Mouse (Mus musculus) ES-E14 (cell line): ENCODE results near the gene Ocm. TPM values are rescaled to one million over a fixed set of nuclear protein-coding genes. Genes with fewer than 3 reads are reported as not detected.

Experiments
- DNase-seq: peaks from one replicate; pipeline ENCODE4 v3.0.0-alpha.2; 2013; ENCODE audit warnings: low read depth, low spot score
- H3K27ac ChIP-seq: 2 replicates; pipeline ENCODE4 v1.5.1; 2012; ENCODE audit warnings: low read depth, mild to moderate bottlenecking, low read length, moderate library complexity, mixed read lengths; ENCODE audit not compliant: poor library complexity, insufficient read depth, severe bottlenecking
- H3K36me3 ChIP-seq: 2 replicates; pipeline ENCODE4 v1.6.1; 2012; ENCODE audit warnings: mild to moderate bottlenecking, low read length, moderate library complexity, mixed read lengths; ENCODE audit not compliant: control insufficient read depth, poor library complexity, insufficient read depth, severe bottlenecking
- H3K4me1 ChIP-seq, 2 experiments: fragments of 150-350 bp in 1 of 2; sonication (generic) in 1 of 2; 2 replicates each; pipeline ENCODE4 v1.6.1; 2012; ENCODE audit warnings: low read length in 2 of 2, mild to moderate bottlenecking in 1 of 2, mixed read lengths in 1 of 2; ENCODE audit not compliant: control insufficient read depth in 2 of 2, insufficient read depth in 2 of 2, poor library complexity in 1 of 2
- H3K4me3 ChIP-seq, 2 experiments: fragments of 150-350 bp in 1 of 2; sonication (generic) in 1 of 2; 2 replicates each; pipeline ENCODE4 v1.5.1; 2012; ENCODE audit warnings: low read length in 2 of 2, low read depth in 1 of 2, mild to moderate bottlenecking in 1 of 2, mixed read lengths in 1 of 2; ENCODE audit not compliant: insufficient read depth in 1 of 2, poor library complexity in 1 of 2, severe bottlenecking in 1 of 2
- H3K9ac ChIP-seq: 2 replicates; pipeline ENCODE4 v1.6.1; 2012; ENCODE audit warnings: low read depth, mild to moderate bottlenecking, low read length, mixed read lengths; ENCODE audit not compliant: poor library complexity, insufficient read depth, severe bottlenecking
- H3K9me3 ChIP-seq: fragments of 150-350 bp; sonication (generic); 2 replicates; pipeline ENCODE4 v1.6.1; 2012; ENCODE audit warnings: low read depth, mild to moderate bottlenecking, low read length; ENCODE audit not compliant: control insufficient read depth, insufficient read depth
- CHD2 ChIP-seq: IDR thresholded peaks from 2 replicates; pipeline ENCODE4 v1.6.1; 2014; ENCODE audit warnings: mild to moderate bottlenecking, low read depth, low read length, inconsistent platforms
- HCFC1 ChIP-seq: IDR thresholded peaks from 2 replicates; pipeline ENCODE4 v1.6.1; 2012; ENCODE audit warnings: low read length, inconsistent platforms, borderline replicate concordance; ENCODE audit not compliant: insufficient read depth
- MAFK ChIP-seq: IDR thresholded peaks from 2 replicates; pipeline ENCODE4 v1.6.1; 2014; ENCODE audit warnings: mild to moderate bottlenecking, low read depth, low read length, inconsistent platforms; ENCODE audit not compliant: insufficient read depth
- ZC3H11A ChIP-seq: IDR thresholded peaks from 2 replicates; pipeline ENCODE4 v1.6.1; 2012; ENCODE audit warnings: low read depth, mild to moderate bottlenecking, inconsistent platforms, low read length, borderline replicate concordance
- ZNF384 ChIP-seq: IDR thresholded peaks from 2 replicates; pipeline ENCODE4 v1.6.1; 2012; ENCODE audit warnings: low read depth, low read length, inconsistent platforms
- in situ Hi-C, 2 experiments: fragments of 600-800 bp; cut with MboI; formaldehyde crosslinking; loops; one replicate each; pipeline ENCODE4 v1.15.1; 2025; ENCODE audit warnings: low sequenced_read_pairs in 2 of 2, inconsistent platforms in 1 of 2; ENCODE audit not compliant: unreplicated experiment in 2 of 2
- total RNA-seq: library from RNA; depleted of rRNA; stranded (reverse); fragments of 300-350 nt; gene quantifications from 2 replicates; pipeline ENCODE4 v1.2.3, GENCODE M21; 2012

The Ocm gene
- total RNA-seq, 1 experiment: not detected

- Histone ChIP-seq H3K4me1 (peaks cover 0 to 6% of the 10 kb centered on the region in 2 experiments; a peak in 1 of 4 replicates), H3K27ac (no peak overlapping the region), H3K9me3 (no peaks in the 10 kb centered on the region), H3K36me3 (peaks cover 1% of the 10 kb centered on the region; the same call in 1 of the 2 replicates), H3K9ac (no peak overlapping the region), H3K4me3 (no peak overlapping the region)
- in situ Hi-C loops: no loop called here
- no peak for TF ChIP-seq MAFK
- no peak for TF ChIP-seq HCFC1
- TF ChIP-seq ZC3H11A: no peak
- no peak for TF ChIP-seq ZNF384
- no peak for TF ChIP-seq CHD2
- DNase-seq: no peak
Measured at GRCm38 (mm10) chr5:143980858-143981257, 45.6 kb downstream of the Ocm start.

GRCm38 (mm10) chr5:143976726-143977431, 49.6 kb downstream of the Ocm start:
- in situ Hi-C loops: no loop called here
- no peak for DNase-seq
- H3K4me1 ChIP-seq: peaks cover 0 to 6% of the 10 kb centered on the region in 2 experiments; a peak in 1 of 4 replicates
- no peak overlapping the region for H3K9ac ChIP-seq
- H3K36me3 ChIP-seq: no peaks in the 10 kb centered on the region
- H3K27ac ChIP-seq: no peak overlapping the region
- H3K9me3 ChIP-seq: no peaks in the 10 kb centered on the region
- TF ChIP-seq CHD2 (no peak), MAFK (no peak), HCFC1 (no peak), ZNF384 (no peak), ZC3H11A (no peak)
- no peak overlapping the region for H3K4me3 ChIP-seq

GRCm38 (mm10) chr5:143976232-143976631, 50.2 kb downstream of the Ocm start:
- Histone ChIP-seq H3K27ac (no peak overlapping the region), H3K4me3 (no peak overlapping the region), H3K9me3 (no peaks in the 10 kb centered on the region), H3K9ac (no peak overlapping the region), H3K36me3 (no peaks in the 10 kb centered on the region), H3K4me1 (peaks cover 0 to 6% of the 10 kb centered on the region in 2 experiments; a peak in 1 of 4 replicates)
- in situ Hi-C loops: no loop called here
- no peak for DNase-seq
- TF ChIP-seq ZC3H11A: no peak
- no peak for TF ChIP-seq MAFK
- no peak for TF ChIP-seq ZNF384

- TF ChIP-seq HCFC1 (no peak), ZC3H11A (no peak), CHD2 (no peak), MAFK (no peak), ZNF384 (no peak)
- in situ Hi-C loops: no loop called here
- Histone ChIP-seq H3K4me1 (peaks cover 0 to 2% of the 10 kb centered on the region in 2 experiments; a peak in 1 of 4 replicates), H3K9ac (no peak overlapping the region), H3K4me3 (no peak overlapping the region), H3K27ac (no peak overlapping the region), H3K9me3 (no peaks in the 10 kb centered on the region), H3K36me3 (no peaks in the 10 kb centered on the region)
- no peak for DNase-seq
Measured at GRCm38 (mm10) chr5:143975631-143975933, 50.9 kb downstream of the Ocm start.

- TF ChIP-seq MAFK (no peak), ZC3H11A (peak; percentile 31; the same call in 1 of the 2 replicates), ZNF384 (peak; percentile 77), HCFC1 (no peak)
- no peaks in the 10 kb centered on the region for H3K36me3 ChIP-seq
Measured at GRCm38 (mm10) chr5:143974931-143975630, 51.4 kb downstream of the Ocm start.

More at GRCm38 (mm10) chr5:143974931-143975630, 51.4 kb downstream of the Ocm start:
- no peak overlapping the region for H3K27ac ChIP-seq
- no peak overlapping the region for H3K4me3 ChIP-seq
- peak; percentile 59 for DNase-seq
- in situ Hi-C loops: no loop called here
- H3K9ac ChIP-seq: no peak overlapping the region
- no peaks in the 10 kb centered on the region for H3K9me3 ChIP-seq
- H3K4me1 ChIP-seq: peaks cover 0 to 2% of the 10 kb centered on the region in 2 experiments; a peak in 1 of 4 replicates
